Mouse (Mus musculus): ENCODE measurements around the gene Ak5. TPM values are rescaled to one million over a fixed set of nuclear protein-coding genes. Genes with fewer than 3 reads are reported as not detected.

Gene Ak5
- polyA plus RNA-seq, 1 experiment from 2014 or later: 24.4 TPM

- WGBS: 70% methylated on average over 9 of the region's 9 CpGs
- Histone ChIP-seq H3K27me3 (replicated peaks) (no peaks in the 10 kb centered on the region), H3K9ac (replicated peaks) (no peak overlapping the region), H3K27ac (replicated peaks) (no peak overlapping the region), H3K4me3 (replicated peaks) (no peak overlapping the region), H3K4me2 (no peak overlapping the region), H3K36me3 (no peaks in the 10 kb centered on the region), H3K4me1 (no peaks in the 10 kb centered on the region), H3K9me3 (replicated peaks) (no peaks in the 10 kb centered on the region)
- no peak for ATAC-seq (ENCODE audit: low FRiP score)
Measured at GRCm38 (mm10) chr3:152689105-152689504, 20.9 kb upstream of the Ak5 start.

- H3K4me3 ChIP-seq (replicated peaks): no peak overlapping the region
- H3K4me2 ChIP-seq: no peak overlapping the region
- ATAC-seq (ENCODE audit: low FRiP score): no peak
- no peaks in the 10 kb centered on the region for H3K27me3 ChIP-seq (replicated peaks)
- H3K9me3 ChIP-seq (replicated peaks): no peaks in the 10 kb centered on the region
- no peak overlapping the region for H3K9ac ChIP-seq (replicated peaks)
- WGBS: 84% methylated on average over 5 of the region's 5 CpGs
- H3K4me1 ChIP-seq: no peaks in the 10 kb centered on the region
- no peak overlapping the region for H3K27ac ChIP-seq (replicated peaks)
- no peaks in the 10 kb centered on the region for H3K36me3 ChIP-seq
Measured at GRCm38 (mm10) chr3:152688532-152688931, 20.4 kb upstream of the Ak5 start.

DNA sequence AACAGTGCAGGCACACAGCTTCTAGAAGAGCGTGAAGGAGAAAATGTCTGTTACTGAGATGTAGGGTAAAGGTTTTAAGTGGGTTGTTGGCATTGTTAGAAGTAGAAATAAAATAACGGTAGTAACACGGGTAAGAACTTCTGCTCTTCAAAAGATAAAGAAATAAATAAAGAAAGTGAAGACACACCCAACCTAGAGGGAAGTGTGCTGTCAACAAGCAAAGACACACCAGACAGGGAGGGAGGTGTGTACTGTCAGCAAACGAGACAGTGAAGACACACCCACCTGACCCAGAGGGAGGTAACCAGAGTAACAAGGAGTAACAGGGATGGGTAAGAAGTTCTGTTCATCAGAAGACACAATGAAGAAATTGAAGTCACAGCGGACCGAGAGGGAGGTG lies 6.5 kb upstream of the Ak5 start:
- no peaks in the 10 kb centered on the region for H3K9me3 ChIP-seq (replicated peaks)
- H3K36me3 ChIP-seq: no peaks in the 10 kb centered on the region
- ATAC-seq (ENCODE audit: low FRiP score): no peak
- H3K9ac ChIP-seq (replicated peaks): no peak overlapping the region
- H3K4me3 ChIP-seq (replicated peaks): no peak overlapping the region
- H3K4me2 ChIP-seq: no peak overlapping the region
- 0 out of 2 replicates have a peak, but pooled peaks cover 4% of the 10 kb centered on the region for H3K27me3 ChIP-seq (replicated peaks)
- no peak overlapping the region for H3K27ac ChIP-seq (replicated peaks)
- H3K4me1 ChIP-seq: no peaks in the 10 kb centered on the region
- 76% methylated on average over 6 of the region's 6 CpGs for WGBS

GRCm38 (mm10) chr3:152669783-152670182 lies 1.6 kb upstream of the Ak5 start:
- H3K9me3 ChIP-seq (replicated peaks): no peaks in the 10 kb centered on the region
- no peak for ATAC-seq (ENCODE audit: low FRiP score)
- H3K4me3 ChIP-seq (replicated peaks): no peak overlapping the region
- peaks cover 15% of the 10 kb centered on the region for H3K4me1 ChIP-seq
- H3K4me2 ChIP-seq: no peak overlapping the region
- no peak overlapping the region for H3K27ac ChIP-seq (replicated peaks)
- H3K9ac ChIP-seq (replicated peaks): no peak overlapping the region
- H3K36me3 ChIP-seq: no peaks in the 10 kb centered on the region
- H3K27me3 ChIP-seq (replicated peaks): peaks cover 15% of the 10 kb centered on the region; the same call in 1 of the 2 replicates
- WGBS: 92% methylated on average over 3 of the region's 3 CpGs

DNA sequence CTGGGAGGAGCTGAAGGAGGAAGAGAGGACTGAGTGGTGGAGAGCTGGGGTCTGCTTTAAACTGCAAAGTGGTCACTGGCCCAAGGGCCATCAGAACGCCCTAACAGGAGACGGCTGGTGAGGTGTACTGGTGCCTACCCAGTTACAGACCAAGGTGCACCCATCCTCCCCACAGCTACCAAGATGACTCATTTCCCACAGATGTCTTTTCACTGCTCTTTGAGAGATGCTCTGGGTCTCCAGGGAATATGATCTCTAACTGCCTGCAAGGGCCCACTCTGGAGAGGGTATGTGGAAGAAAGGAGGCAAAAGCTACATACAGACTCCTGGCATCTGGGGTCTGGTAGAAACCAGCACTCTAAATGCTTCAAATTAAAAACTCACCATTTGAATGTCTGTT lies 633 bp upstream of the Ak5 start:
- no peaks in the 10 kb centered on the region for H3K9me3 ChIP-seq (replicated peaks)
- H3K36me3 ChIP-seq: no peaks in the 10 kb centered on the region
- peaks cover 15% of the 10 kb centered on the region for H3K4me1 ChIP-seq
- no peak overlapping the region for H3K9ac ChIP-seq (replicated peaks)
- H3K27me3 ChIP-seq (replicated peaks): peaks cover 15% of the 10 kb centered on the region; the same call in 1 of the 2 replicates
- no peak for ATAC-seq (ENCODE audit: low FRiP score)
- H3K4me2 ChIP-seq: peak overlapping the region; percentile 98; the same call in 1 of the 2 replicates
- H3K27ac ChIP-seq (replicated peaks): no peak overlapping the region
- 81% methylated on average over 2 of the region's 2 CpGs for WGBS
- no peak overlapping the region; the same call in 1 of the 2 replicates for H3K4me3 ChIP-seq (replicated peaks)

DNA sequence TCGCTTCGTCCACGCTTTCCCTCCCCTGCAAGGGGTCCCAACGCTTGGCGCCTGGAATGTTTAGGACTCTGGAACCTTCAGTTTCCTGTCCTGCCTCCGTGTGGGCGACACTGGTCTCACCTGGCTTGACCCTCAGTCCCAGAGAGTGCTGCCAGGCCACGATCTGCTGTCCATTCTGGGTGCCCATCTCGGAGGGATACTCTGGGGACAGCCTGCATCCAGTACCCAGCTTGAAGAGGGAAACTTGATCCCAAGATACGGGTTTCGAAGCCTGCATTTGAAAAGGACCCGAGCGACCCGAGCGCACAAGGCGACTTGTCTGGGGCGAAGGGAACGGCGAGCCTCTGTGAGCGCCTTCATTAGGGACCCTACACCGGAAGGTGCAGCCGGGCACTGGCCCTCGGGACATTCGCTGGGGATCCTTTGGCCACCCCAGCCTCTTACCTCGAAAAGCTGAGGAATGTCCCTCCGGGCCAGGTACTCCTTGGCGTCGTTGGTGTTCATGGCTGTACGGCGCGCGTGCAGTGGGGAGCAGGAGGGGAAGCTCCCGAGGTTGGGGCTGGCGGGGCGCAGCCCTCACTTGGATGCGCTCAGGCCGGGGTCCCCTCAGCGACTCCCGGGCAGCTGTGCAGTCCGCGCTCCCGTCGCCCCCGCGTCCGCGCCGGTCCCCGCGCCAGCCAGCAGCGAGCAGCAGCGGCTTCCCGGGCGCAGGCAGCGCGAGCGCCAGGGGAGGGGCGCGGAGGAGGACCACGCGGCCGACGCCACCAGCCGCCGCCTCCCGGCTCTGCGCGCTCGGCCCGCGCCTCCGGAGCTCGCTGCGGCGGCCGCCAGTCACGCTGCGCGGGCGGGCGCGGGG lies 576 bp downstream of the Ak5 start:
- peak overlapping the region; percentile 98 for H3K4me2 ChIP-seq
- H3K4me1 ChIP-seq: peaks cover 15% of the 10 kb centered on the region
- WGBS: under 1% methylated on average over 51 of the region's 82 CpGs
- peak overlapping the region; percentile 63 for H3K4me3 ChIP-seq (replicated peaks)
- H3K27ac ChIP-seq (replicated peaks): 0 out of 2 replicates have a peak overlapping the region, but pooled peaks have one; percentile 30
- no peaks in the 10 kb centered on the region for H3K36me3 ChIP-seq
- ATAC-seq (ENCODE audit: low FRiP score): peak; percentile 89
- no peaks in the 10 kb centered on the region for H3K9me3 ChIP-seq (replicated peaks)
- peak overlapping the region; percentile 62 for H3K9ac ChIP-seq (replicated peaks)
- H3K27me3 ChIP-seq (replicated peaks): peaks cover 15% of the 10 kb centered on the region; the same call in 1 of the 2 replicates

DNA sequence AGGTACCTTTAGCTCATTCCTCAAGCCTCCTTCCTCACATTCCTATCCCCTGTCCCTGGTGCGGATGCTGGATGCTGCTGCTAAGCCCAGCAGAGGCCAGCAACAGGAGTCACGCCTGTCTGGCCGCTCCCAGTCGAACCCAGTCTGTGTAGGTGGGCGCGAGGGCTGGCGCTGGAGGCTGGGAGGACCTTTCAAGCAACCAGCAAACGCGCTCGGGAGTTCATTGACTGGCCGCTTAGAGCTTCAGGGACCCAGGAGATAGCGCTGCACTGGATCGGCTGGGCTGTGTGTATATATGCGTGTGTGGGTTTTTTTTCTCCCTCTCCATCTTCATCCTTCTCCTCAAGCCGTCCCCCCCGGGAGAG lies 1.2 kb downstream of the Ak5 start:
- no peaks in the 10 kb centered on the region for H3K9me3 ChIP-seq (replicated peaks)
- H3K4me1 ChIP-seq: peaks cover 15% of the 10 kb centered on the region
- H3K4me2 ChIP-seq: peak overlapping the region; percentile 98
- H3K36me3 ChIP-seq: no peaks in the 10 kb centered on the region
- under 1% methylated on average over 16 of the region's 16 CpGs for WGBS
- peak overlapping the region; percentile 62 for H3K9ac ChIP-seq (replicated peaks)
- H3K27me3 ChIP-seq (replicated peaks): peaks cover 15% of the 10 kb centered on the region; the same call in 1 of the 2 replicates
- no peak overlapping the region for H3K27ac ChIP-seq (replicated peaks)
- H3K4me3 ChIP-seq (replicated peaks): peak overlapping the region; percentile 63
- ATAC-seq (ENCODE audit: low FRiP score): peak; percentile 35; the same call in 1 of the 2 replicates

DNA sequence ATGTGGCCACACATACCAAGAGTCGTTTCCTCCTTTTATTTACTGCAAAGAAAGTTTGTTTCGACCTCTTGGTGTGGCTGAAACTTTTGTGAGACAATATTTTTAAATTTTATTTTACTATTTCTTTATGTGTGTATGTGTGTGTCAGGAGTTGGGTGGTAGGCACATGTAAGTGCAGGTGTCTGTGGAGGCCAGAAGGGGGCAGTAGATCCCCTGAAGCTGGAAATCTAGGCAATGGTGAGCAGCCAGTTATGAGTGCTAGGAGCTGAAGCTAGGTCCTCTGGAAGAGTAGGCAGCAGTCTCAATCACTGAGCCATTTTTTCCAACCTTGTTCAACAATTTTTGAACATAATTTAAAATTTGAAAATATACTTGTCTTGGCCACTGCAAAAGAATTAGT lies 9.6 kb downstream of the Ak5 start:
- ATAC-seq (ENCODE audit: low FRiP score): no peak
- 0 out of 2 replicates have a peak, but pooled peaks cover 3% of the 10 kb centered on the region for H3K36me3 ChIP-seq
- 86% methylated on average over 2 of the region's 2 CpGs for WGBS

GRCm38 (mm10) chr3:152651991-152652390 lies 16.2 kb downstream of the Ak5 start:
- Histone ChIP-seq H3K9me3 (replicated peaks) (no peaks in the 10 kb centered on the region), H3K9ac (replicated peaks) (no peak overlapping the region), H3K27ac (replicated peaks) (no peak overlapping the region), H3K4me1 (no peaks in the 10 kb centered on the region), H3K27me3 (replicated peaks) (no peaks in the 10 kb centered on the region), H3K36me3 (peaks cover 3% of the 10 kb centered on the region; the same call in 1 of the 2 replicates), H3K4me2 (no peak overlapping the region), H3K4me3 (replicated peaks) (no peak overlapping the region)
- WGBS: 89% methylated on average over 2 of the region's 2 CpGs
- ATAC-seq (ENCODE audit: low FRiP score): no peak

More for the DNA sequence above, 9.6 kb downstream of the Ak5 start:
- no peak overlapping the region for H3K27ac ChIP-seq (replicated peaks)
- H3K4me1 ChIP-seq: no peaks in the 10 kb centered on the region
- H3K4me3 ChIP-seq (replicated peaks): no peak overlapping the region
- H3K4me2 ChIP-seq: no peak overlapping the region
- H3K9me3 ChIP-seq (replicated peaks): no peaks in the 10 kb centered on the region
- no peak overlapping the region for H3K9ac ChIP-seq (replicated peaks)
- no peaks in the 10 kb centered on the region for H3K27me3 ChIP-seq (replicated peaks)

- ATAC-seq (ENCODE audit: low FRiP score): no peak
- Histone ChIP-seq H3K4me1 (no peaks in the 10 kb centered on the region), H3K4me2 (no peak overlapping the region), H3K36me3 (no peaks in the 10 kb centered on the region), H3K27ac (replicated peaks) (no peak overlapping the region), H3K27me3 (replicated peaks) (no peaks in the 10 kb centered on the region), H3K4me3 (replicated peaks) (no peak overlapping the region), H3K9me3 (replicated peaks) (no peaks in the 10 kb centered on the region), H3K9ac (replicated peaks) (no peak overlapping the region)
- 92% methylated on average over 5 of the region's 5 CpGs for WGBS
Measured at GRCm38 (mm10) chr3:152644610-152645009, 23.6 kb downstream of the Ak5 start.

DNA sequence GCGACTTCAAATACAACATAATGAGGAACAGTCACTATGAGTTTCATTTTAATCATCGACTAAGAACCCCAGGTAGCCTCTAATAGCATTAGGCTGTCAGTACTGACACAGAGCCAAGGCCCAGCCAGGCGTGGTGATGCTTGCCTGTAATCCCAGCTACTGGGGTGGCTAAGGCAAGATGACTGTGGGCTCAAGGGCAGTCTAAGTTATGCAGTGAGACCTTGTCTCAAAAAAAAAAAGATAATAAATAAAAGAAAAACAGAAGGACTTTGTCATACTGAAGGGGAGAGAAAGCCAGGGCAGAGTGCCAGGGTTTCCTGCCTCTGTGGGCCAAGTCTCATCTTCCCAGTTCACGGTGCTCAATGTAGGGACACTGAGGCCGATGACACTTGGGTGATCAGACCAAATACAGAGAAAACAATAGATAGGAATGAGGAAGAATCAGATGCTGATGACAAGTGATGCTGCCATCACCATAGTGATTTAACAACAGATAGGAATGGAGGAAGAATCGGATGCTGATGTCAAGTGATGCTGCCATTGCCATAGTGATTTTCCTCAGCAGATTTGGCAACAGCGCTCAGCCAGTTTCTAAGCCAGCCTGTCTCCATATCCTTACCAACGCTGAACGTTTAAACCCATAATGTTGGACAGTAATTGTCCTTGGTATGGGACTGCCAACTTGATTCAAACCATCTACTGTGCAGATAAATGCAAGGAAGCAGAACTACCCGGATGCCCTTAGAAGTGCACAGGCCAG lies 42.9 kb downstream of the Ak5 start:
- H3K27ac ChIP-seq (replicated peaks): 0 out of 2 replicates have a peak overlapping the region, but pooled peaks have one; percentile 6
- WGBS: 74% methylated on average over 10 of the region's 10 CpGs
- ATAC-seq (ENCODE audit: low FRiP score): no peak

More for the DNA sequence above, 42.9 kb downstream of the Ak5 start:
- Histone ChIP-seq H3K9me3 (replicated peaks) (no peaks in the 10 kb centered on the region), H3K9ac (replicated peaks) (no peak overlapping the region), H3K4me1 (peaks cover 12% of the 10 kb centered on the region), H3K27me3 (replicated peaks) (no peaks in the 10 kb centered on the region), H3K4me3 (replicated peaks) (no peak overlapping the region), H3K4me2 (no peak overlapping the region), H3K36me3 (no peaks in the 10 kb centered on the region)

All from neural tube, embryonic 15.5 days (tissue).